Mouse (Mus musculus) splenic B cell, adult 2 months (primary cell): Measurements from ENCODE around the gene Fam102a.

Experiments
- DNase-seq: peaks from one replicate; pipeline ENCODE4 v3.0.0-alpha.2; 2011; ENCODE audit warnings: low read depth, low spot score
- H3K27me3 ChIP-seq: 2 replicates; pipeline ENCODE4 v1.6.1; 2012; ENCODE audit warnings: mild to moderate bottlenecking, low read length, moderate library complexity, mixed read lengths; ENCODE audit not compliant: control insufficient read depth, poor library complexity, insufficient read depth, severe bottlenecking
- H3K36me3 ChIP-seq: 2 replicates; pipeline ENCODE4 v1.6.1; 2012; ENCODE audit warnings: mild to moderate bottlenecking, low read length, moderate library complexity, mixed read lengths; ENCODE audit not compliant: control insufficient read depth, poor library complexity, insufficient read depth, severe bottlenecking

Gene Fam102a

DNA sequence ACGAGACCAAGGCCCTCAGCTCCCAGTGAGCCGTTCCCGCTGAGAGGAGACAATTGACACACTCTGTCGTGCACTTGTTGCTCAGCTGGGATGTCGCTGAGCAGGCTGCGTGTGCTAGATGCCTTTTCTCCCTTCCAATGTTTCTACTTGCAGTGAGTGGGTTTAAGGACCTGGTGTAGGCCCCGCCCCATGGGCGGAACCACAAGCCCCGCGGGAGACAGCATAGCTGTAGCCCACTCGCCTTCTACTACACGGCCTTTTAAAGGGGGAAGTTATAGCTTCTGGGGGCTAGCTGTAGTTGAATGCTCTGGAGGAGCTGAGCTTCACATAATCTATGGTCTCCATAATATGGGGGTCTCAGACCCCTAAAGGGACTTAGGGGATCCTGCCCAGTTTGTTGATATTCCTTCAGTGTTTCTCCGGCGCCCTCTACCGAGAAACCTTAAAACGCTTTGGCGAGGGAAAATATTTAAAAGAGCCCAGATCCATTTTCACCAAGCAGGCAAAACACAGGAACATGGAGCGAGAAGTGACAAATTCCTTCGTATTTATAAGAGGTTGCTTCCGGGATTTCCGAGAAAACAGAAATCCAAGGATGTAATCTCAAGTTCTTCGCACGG is 75.6 kb downstream of the Fam102a start:
- Histone ChIP-seq H3K36me3 (no peaks in the 10 kb centered on the region), H3K27me3 (no peaks in the 10 kb centered on the region)
- DNase-seq: peak; percentile 42

DNA sequence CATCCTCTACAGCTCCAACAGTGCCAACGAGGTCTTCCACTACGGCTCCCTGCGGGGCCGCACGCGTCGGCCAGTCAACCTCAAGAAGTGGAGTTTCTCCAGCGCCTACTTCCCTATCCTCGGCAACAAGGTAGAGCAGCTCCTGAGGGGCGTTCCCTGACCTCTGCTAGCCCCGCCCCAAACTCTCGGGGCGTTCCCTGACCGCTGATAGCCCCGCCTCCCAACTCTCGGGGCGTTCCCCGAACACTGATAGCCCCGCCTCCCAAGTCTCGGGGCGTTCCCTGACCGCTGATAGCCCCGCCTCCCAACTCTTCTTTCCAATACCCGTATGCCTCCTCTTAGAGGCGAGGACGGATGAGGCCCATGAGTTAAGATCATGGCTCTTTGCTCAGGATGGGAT is 77.1 kb downstream of the Fam102a start:
- Histone ChIP-seq H3K36me3 (no peaks in the 10 kb centered on the region), H3K27me3 (no peaks in the 10 kb centered on the region)
- no peak for DNase-seq

DNA sequence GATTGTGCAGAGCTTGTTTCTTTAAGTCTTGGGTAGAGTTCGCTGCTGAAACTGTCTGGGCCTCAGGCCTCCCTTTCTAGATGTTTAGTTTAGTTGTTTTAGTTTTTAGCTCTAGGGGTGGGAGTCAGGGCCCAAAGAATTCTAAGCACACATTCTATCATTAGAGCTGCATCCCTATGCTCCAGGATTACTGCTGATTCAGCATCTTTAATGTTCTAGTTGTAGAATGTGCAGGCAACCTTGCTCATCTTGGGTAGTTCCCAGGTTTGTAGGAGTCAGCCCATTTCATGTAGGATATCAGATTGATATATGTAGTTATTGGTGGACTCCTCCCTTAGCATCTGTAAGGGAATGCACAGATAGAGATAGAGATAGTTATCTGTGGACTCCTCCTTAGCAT is 82.0 kb downstream of the Fam102a start:
- DNase-seq: no peak
- Histone ChIP-seq H3K36me3 (no peaks in the 10 kb centered on the region), H3K27me3 (no peaks in the 10 kb centered on the region)

DNA sequence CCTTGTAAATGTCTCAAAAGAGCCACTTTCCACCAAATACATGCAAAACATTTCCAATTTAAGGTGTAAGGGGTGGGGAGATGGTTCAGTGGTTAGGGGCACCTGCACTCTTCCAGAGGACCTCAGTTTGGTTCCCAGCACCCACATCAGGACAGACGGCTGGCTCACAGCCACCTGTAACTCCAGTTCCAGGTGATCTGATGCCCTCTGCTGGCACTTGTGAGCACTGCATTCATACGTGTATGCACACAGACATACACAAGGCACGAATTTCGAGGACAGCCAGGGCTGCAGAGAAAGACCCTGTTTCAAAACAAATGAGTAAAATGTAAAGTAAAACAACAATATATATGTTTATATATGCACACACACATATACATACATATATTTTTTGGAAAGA is 82.5 kb downstream of the Fam102a start:
- H3K27me3 ChIP-seq: no peaks in the 10 kb centered on the region
- peak; percentile 35 for DNase-seq
- H3K36me3 ChIP-seq: no peaks in the 10 kb centered on the region

DNA sequence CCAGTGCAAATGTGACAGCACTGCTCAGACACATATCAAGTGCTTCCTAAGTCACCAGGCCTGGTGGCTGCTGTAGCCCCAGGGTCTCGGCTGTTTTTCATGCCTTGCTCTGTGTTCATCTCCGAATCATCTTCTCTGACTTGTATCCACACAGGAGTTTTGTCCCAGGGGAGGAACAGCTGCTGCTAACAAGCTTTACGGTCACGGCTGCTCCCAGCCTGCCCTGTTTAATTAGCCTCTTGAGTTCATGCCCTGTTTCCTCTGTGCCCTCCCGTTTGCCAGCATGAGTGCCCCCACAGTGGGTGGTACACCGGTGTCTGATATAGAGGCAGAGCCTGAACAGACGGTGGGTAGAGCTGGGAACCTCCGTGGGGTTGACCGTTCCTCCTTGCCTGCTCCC is 82.9 kb downstream of the Fam102a start:
- Histone ChIP-seq H3K27me3 (no peaks in the 10 kb centered on the region), H3K36me3 (no peaks in the 10 kb centered on the region)
- no peak for DNase-seq
